Mouse (Mus musculus): ENCODE results near the gene Slc7a6.

Slc7a6 gene

DNA sequence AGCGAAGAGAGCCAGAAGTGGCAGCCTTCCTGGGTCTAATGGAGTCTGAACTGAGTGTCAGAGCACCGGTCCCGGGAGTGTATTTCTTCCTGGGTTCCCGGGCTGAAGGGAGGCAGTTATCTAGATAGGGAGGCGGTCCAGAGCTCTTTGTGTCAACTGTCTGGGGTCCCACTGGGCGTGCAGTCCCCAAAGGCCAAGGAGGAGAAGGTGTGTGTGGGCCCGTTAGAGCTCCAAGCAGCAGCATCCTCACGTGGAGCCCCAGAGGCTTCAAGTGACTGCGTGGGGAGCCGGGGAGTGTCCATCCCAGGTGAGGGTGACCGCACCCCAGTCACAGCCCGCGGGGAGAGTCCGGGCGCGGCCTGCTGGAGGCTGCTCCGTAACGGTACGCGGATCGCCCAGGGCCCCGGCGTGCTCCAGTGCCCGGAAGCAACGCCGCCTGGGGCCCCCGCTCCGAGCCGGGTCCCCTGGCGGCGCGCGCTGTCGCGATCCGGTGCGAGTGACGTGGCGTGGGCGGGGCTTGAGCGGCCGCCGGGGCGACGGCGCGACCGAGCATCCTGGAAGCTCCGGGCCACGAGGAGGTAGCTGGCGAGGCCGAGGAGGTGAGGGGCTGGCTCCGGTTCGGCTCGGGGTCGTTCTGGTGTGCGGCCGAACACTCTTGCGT, at the start of gene Slc7a6:
Gene Slc7a6, plus strand, starts transcription at position 502 of the 661 bp plus-strand sequence.
- DNase-seq (ENCODE audit: low spot score in 2 of 2) = peak; percentile 79 to 81

DNA sequence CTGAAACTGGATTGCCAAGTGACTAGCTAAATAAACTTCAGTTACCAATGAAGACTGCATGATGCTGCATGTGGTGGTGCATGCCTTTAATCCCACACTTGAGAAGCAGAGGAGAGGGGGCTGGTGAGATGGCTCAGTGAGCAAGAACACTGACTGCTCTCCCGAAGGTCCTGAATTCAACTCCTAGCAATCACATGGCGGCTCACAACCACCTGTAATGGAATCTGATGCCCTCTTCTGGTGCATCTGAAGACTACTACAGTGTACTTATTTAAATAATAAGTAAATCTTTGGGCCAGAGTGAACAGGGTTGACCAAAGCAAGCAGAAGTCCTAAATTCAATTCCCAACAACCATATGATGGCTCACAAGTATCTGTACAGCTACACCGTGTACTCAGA, 45.2 kb upstream of the Slc7a6 start:
- no peak for DNase-seq (ENCODE audit: low spot score in 2 of 2)

DNA sequence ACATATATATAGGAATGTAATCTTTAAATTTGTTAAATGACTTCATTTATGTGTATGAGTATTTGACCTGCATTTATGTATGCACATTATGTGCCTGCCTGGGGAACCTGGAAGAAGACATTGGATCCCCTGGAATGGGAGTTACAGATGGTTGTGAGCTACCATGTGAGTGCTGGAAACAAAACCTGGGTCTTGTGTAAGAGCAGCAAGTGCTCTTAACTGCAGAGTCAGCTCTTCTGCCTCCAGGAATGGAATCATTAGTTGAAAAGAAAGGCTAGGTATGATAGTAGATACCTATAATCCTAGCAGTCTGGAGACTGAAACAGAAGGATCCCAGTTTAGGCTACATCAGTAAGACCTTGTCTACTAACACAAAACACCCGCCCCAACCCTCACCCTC, 42.6 kb upstream of the Slc7a6 start:
- DNase-seq (ENCODE audit: low spot score in 2 of 2) = no peak

DNA sequence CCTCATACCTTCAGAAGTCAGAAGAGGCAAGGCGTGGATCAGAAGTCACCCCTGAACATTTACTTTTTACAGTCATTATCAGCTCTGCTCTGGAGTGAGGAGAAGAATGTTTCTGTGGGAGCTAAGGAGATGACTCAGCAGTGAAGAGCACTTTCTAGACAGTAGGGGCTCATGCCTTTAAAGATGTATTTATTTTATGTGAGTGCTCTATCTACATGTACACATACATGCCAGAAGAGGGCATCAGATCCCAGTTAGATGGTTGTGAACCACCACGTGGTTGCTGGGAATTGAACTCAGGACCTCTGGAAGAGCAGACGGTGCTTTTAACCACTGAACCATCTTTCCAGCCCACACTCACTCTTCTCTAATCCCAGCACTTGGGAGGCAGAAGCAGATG, 41.6 kb upstream of the Slc7a6 start:
- no peak for DNase-seq (ENCODE audit: low spot score in 2 of 2)

DNA sequence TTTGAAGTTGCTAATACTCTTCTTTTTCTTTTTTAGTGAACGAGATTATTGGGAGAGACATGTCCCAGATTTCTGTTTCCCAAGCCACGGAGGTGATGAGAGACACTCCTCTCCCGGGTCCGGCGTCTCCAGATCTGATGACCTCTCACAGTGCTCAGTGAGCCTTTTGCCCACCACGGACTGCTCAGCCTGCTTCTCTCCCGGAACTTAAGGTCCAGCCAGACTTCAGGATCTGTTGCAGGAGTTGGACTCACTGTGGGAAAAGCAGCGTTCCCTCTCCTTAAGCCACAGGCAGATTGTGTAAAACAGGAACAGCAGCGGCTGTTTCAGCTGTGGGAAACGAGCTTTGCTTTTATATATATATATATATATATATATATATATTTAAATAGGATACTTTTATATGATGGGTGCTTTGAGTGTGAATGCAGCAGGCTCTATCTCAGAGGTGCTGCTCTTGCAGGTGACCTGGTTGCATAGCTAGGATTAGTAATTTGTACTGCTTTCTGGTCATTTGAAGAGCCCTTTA, 40.7 kb upstream of the Slc7a6 start:
- no peak for DNase-seq (ENCODE audit: low spot score in 2 of 2)

DNA sequence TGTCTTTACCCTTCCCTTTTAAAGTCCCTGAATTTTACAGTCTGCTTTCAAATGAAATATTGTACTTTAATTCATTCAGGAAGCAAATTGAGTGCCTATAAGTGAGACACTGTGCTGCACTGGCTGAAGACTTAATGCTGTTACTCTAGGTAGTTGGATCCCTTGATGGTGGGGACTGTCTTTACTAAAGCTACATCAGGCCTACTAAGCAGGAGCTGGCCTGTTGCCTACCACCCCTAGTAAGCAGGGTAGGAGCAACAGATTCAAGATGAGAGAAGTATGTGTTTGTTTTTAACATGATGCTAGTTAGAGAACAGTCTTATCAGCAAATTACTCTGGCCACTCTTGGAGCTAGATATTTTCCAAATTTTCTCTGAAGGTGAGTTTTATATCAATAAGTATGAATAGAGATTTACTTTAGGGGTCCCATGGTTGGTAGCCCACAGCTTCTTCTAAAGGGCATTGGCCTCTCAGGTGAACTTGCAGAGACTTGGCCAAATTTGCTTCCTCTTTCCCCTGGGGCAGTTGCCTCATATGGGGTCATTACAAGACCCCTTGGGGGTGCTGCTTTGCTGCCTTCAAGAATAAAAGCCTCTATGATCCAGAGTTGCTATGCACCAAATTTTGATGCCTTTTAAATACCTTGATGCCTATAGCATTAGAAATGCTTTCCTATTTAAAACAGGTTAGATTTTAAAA, 39.3 kb upstream of the Slc7a6 start:
- DNase-seq (ENCODE audit: low spot score in 2 of 2) = no peak

DNA sequence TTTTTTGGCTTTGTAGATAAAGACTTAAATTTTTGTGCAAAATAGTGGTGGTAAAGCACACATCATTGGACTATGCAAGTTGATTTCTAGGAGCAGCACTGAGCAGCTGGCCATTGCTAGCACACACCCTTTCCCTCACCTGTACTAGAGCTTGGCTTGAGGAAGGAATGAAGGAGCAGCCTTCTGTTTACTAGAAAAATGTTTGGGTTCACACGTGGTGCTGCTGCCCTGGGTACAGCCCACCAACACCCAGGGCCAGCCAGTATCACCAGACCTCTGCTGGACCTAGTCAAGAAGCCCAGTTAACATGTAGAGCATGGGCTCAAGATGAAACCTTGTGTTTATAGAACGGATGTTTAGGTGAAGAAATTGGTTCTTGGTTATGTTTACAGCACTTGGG, 38.7 kb upstream of the Slc7a6 start:
- DNase-seq (ENCODE audit: low spot score in 2 of 2) = no peak

DNA sequence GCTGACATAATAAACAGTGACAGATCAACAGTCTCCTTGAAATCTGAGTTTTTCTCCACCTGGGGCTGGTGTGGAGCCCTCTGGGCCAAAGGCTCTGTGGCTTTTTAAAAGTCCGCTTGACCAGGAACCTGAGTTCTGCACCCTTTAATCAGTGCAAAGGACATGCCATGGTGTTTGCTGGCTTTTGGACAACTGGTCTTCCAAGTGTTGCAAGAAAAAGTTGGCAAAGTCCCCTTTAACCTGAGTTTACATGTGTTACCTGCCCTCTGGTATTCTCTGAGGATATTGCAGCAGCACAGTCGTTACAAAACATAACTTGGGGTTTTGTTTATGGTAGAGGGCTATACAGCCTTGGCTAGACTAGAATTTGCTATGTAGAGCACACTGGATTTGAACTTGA, 38.2 kb upstream of the Slc7a6 start:
- no peak for DNase-seq (ENCODE audit: low spot score in 2 of 2)

DNA sequence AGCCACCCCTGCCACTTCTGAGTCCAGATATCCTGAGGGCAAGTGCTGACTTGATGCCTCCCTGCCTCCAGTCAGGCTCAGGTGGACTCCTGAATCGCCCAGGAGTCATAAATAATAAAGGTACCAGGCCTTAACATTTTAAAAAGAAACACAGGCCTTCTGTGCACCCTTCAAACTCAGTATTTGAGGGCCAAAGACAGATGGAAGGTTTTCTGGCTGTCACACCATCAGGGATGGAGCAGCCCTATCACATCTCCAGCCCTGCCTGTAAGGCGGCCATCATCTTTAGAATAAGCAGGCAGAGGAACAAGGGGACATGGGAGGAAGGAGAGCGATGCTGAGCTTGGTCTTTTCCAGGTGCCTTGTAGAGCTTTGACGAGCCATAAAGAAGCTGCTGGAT, 37.6 kb upstream of the Slc7a6 start:
- DNase-seq (ENCODE audit: low spot score in 2 of 2) = no peak

DNA sequence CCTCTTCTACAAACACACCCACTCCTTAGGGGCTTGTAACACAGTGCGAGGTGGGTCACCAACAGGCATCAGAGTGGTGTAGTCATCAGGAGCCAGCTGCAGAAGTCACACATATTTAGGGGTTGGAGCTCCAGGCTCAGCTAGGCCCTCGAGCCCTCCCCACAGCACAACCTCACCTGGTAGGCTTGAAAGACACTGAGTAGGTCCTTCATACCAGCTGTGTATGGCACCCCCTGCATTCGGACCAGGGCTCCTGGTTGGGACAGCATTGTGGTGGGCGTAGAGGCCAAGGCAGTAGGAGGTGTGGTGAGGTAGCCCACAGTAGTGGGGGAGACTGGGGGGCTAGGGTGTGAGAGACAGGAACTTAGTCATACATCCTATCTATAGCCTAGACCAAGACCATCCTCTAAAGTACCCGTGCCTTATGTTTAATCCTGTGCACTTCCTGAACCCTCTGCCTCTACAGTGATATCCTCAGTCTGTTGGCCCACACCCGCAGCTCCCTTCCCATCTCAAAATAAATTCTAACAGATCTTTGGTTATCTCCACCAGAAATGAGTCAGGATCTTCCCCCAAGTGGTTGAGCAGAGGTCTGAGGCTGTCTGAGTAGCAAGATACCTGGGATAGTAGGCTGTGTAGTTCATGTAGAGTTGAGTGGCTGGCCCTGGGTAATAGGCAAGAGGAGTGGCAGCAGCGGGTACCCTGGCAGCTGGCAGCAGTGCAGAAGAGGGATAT, 37.0 kb upstream of the Slc7a6 start:
- DNase-seq (ENCODE audit: low spot score in 2 of 2) = no peak

DNA sequence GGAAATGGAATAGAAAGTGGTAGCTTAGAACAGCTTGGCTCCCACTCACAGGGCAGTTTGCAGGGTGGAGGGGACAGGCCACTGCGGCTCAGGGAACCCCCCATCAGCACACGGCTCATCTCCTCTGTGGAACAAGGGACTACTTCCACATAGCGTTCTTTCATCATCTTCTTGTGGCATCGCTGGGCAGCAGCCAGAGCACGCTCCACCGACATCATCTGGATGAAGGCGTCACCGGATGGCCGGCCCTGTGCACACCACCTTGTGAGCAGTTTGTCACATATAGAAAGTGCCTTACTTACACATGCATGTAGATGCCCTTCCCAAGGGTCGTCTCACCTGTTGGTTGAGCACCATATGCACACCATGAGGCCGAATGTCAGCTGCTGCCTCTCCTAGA, 36.3 kb upstream of the Slc7a6 start:
- DNase-seq (ENCODE audit: low spot score in 2 of 2) = no peak

DNA sequence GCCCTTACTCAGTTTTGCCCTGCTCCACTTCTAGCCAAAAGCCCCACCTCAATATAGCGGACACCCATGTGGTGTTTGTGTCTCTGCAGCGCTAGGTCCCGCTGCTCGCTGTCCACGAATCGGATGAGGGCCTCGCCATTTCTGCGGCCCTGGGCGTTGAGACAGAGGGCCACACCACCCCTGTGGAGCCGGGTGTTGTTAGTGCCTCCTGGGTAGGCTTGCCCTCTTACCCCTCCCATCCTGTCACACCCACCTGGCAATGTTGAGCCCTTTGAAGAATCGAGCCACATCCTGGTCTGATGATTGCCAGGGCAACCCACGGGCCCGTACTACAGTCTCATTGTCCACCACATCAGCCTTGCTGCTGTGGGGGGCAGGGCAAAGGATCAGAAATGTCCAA, 35.1 kb upstream of the Slc7a6 start:
- DNase-seq (ENCODE audit: low spot score in 2 of 2) = no peak

DNA sequence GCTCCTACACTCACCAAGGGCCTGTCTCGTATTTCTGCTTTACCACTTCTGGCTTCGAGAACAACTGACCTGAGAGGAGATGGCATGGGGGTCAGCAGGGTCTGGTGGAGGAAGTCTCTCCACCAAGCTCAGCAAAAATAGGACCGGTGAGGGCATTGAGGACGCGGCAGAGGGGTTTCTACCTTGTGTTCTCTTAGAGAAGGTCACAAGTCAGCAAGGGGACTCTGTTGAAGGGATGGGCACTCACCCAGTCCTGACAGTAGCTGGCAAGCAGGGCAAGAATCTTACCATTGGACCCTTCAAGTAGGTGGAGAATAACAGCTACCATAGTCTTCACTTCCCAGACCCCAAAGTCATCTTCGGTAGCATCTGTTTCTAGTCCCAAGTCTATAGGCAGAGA, 34.7 kb upstream of the Slc7a6 start:
- no peak for DNase-seq (ENCODE audit: low spot score in 2 of 2)

DNA sequence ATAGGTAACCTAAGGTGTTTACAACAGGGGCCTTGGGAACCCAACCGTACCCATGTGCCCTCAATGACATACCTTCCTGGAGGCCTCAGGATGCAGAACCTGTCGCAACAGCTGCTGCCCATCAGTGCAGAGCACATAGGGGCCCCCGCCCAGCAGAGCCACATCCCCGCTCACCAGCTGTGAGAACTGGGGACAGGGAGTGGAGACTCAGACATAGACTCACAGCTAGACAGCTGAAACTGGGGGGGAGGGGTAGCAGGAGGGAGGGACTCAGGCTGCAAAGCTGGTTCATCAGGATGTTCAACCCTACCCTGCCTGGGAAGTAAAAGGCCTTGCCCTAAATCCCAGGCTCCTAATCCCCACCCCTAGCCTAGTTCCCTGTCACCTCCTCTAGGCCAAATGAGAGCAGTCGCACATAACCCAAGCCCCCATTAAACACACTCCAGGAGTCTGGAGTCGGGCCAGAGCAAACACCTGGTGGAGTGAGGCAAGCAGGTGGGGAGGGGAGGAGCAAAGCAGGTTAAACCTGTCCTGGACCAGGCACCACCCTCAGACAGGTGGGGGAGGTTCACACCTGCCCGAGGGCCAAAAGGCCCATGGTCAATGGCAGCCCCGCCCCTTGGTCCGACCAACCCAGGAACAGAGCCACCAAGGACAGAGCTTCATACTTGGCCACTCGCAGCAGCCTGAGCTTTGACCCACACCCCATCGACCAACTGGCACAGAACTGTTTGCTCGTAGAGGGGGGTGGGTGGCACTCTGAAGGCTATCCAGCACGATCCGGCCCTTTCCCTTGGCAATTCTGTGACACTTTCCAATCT, 33.7 kb upstream of the Slc7a6 start:
- no peak for DNase-seq (ENCODE audit: low spot score in 2 of 2)

DNA sequence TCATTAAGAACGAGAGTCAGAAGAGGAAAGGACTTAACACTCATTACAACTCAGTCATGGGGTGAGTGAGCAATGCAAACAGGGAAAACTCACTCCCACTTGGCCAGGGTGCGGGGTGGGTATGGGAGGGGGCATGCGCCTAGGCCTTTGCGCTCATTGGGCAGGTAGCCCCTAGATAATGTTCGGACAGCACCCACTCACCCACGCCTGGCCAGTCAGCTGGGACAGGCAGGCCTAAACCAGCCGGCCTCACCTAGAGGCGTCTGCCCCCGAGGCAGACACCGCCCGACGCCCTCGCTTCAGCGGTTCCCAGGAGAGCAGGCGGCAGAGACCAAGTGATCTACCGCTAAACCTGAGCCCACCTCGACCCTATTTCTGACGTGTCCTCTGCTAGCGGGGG, 33.0 kb upstream of the Slc7a6 start:
- no peak for DNase-seq (ENCODE audit: low spot score in 2 of 2)

DNA sequence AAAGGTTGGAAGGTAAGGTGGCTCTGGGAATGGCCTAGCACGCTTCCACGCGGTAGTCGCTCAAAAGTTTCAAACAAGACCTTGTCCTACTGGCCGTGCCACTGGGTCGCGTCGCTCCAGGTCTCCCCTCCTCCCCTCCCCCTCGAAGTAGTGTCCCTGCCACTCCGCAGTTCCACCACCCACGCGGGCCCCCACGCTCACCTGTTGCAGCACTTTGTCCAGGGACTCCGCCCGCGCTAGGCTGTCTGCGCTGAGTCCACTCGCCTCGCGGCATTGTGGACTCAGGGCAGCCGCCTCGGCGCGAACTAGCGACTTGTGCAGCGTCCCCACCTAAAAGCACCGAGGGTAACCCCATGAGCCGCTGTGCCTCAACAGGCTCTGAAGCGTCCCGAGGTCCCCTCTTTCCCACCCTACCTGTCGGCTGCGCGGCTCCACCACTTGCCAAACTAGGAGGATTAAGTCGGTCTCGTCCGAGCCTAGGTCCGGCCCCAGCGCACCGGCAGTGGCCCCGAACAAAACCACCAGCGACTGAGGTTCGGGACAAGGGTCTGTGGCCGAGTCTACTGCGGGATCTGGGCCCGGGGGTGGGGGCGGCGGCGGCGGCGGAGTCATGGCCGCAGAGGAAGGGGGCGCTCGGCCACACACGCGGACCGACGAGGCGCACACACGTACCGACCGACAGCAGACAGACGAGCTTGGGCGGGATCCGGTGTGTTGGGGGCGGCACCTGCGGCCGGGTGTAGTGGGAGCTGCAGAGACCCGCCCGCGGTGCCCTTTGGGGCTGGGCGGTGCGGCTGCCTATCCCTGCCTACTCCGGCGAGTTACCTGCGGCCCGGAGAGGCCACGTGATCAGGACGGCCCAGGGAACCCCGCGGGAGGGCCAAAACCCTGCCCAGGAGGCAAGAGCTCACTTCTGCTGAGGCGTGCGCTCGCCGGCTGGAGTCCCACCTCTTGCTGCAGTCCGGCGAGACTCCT, 32.2 kb upstream of the Slc7a6 start, which contains the start of gene Esrp2:
Gene Esrp2, minus strand, starts transcription at position 819 of the 975 bp plus-strand sequence.
- no peak for DNase-seq (ENCODE audit: low spot score in 2 of 2)

DNA sequence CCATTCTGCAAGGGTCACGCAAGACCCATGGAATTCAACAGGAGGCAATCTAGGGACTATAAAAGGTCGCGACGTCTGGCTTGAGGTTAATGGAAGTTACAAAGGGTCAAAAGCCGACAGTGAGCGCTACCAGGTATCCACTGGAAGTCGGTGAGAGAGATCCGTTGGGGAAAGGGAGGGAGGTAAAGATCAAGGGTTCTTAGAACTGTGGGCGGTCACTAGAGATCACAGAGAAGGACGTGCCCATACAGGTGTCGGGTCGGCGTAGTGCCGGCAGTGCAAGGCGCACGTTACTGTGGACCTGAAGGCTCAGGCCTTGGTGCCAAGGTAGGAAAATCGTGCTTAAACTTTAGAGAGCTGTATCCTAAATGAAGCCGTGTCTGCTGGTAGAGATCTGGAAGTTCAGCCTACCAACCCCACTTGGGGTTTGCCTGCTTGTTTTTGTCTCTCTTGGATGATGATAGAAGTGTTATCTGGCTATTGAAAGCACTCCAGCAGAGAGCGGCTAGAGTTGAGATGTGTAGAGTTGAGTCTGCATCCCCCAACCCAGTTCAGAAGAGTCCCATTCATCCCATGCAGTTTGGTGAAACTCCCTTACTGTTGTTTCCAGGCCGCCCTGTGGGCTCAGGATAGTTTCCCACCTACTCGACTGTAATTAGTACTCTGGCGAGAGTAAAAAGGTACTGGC, 31.3 kb upstream of the Slc7a6 start:
- no peak for DNase-seq (ENCODE audit: low spot score in 2 of 2)

DNA sequence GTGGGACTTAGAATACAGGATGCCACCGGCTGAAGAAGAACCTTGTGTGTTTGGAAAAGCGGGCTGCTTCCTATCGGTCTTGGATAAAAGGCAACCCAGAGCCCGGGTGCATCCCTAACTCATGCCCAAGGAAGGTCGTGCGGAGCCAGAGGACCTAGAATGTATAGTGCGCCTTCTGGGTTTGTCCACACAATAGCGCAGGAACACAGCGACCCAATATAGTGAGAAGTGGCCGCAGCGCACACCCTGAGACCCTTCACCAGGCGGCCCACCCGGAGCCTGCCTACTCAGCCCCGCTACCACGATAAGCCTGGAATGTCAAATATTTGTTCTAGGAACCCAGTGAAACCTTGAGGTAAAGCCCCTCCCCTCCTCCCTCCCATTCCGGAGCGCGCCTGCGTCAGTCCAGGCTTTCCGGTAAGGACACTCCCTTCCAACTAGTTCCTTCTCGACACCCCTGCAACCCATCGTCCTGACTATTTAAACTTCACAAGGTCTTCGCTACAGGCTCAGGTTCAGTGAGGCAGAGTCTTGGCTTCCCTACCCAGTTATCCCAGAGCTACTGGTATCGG, 30.7 kb upstream of the Slc7a6 start:
- DNase-seq (ENCODE audit: low spot score in 2 of 2) = no peak

DNA sequence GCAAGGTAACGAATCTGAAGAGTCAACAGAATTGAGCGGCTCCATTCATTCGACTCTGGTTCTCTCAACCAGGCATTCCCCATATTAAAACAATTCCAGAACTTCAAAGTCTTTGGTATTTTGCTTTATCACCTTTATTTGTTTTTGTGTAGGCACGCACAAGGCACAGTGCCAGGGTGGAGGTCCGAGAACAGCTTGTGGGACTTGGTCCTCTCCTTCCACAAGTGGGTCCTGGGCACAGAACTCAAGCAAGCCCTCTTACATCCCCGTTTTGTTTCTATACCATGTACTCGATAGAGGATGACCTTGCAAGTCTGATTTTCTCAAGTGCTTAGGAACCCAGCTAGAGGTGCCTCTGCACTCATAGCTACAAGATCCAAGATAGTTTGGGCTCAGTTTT, 30.0 kb upstream of the Slc7a6 start:
- DNase-seq (ENCODE audit: low spot score in 2 of 2) = no peak

DNA sequence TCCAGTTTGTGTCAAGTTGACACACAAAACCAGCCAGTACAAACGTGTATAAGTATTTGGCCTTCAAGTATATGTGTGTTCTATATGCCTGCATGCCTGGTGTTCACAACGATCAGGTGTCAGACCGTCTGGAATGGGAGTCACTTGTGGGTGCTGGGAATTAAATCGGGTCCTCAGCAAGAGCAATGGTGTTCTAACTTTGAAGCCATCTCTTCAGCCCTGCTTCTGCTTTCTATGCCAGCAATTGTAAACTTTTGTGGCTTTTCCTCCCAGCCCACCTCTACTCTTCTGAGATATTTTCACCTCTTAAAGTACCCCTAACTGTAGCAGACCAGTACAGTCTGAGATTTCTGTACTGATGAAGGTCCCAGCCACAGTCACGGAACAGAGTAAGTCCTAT, 28.5 kb upstream of the Slc7a6 start:
- DNase-seq (ENCODE audit: low spot score in 2 of 2) = no peak
